Mouse (Mus musculus): ENCODE data around the gene Gm11397. TPM values are rescaled to one million over a fixed set of nuclear protein-coding genes. Genes with fewer than 3 reads are reported as not detected.

Gene Gm11397
- total RNA-seq (2023) = not detected in 2 replicates

DNA sequence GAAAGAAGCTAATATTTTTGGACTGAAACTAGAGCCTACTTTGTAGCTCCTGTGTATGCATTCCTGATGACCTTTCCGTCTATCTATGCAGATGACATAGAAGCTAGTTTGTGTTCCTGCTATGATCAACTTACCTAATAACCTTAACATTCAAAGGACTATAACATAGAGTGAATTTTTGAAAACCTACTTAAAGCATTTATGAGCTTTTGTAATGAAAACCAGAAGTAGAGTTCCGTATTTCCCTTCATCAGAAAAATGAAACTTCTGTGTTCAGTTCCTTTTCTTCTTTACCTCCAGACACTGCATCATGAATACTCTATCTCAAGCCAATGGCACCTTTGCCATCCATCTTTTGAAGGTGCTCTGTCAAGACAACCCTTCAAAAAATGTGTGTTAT is at the start of gene Gm11397:
Gene Gm11397, plus strand, starts transcription at position 301 of the 400 bp plus-strand sequence.

Other genes with a start within 250 kb of the Gm11397 start
- not detected in 2 replicates for gene Serpinb9c, start 236.0 kb upstream of the Gm11397 start, total RNA-seq (2023)
- gene Serpinb9d, start 202.8 kb upstream of the Gm11397 start, total RNA-seq (2023) = not detected in 2 replicates
- not detected in 2 replicates for gene Serpinb9e, start 146.1 kb upstream of the Gm11397 start, total RNA-seq (2023)
- not detected in 2 replicates for gene Serpinb9f, start 71.7 kb upstream of the Gm11397 start, total RNA-seq (2023)
- not detected in 2 replicates for gene Serpinb9g, start 89.0 kb downstream of the Gm11397 start, total RNA-seq (2023)